Mouse (Mus musculus) olfactory bulb, adult 2 months (tissue): ENCODE data around the gene Fam160a1. TPM values are rescaled to one million over a fixed set of nuclear protein-coding genes. Genes with fewer than 3 reads are reported as not detected.
A peak's percentile ranks its signal among the peaks of the same experiment; 100 is the strongest.

ENCODE experiments used
- H3K27ac ChIP-seq: fragments of 200-500 bp; 2 replicates; pipeline ENCODE4 v1.5.1; 2012; ENCODE audit warnings: low read depth, low read length; ENCODE audit not compliant: insufficient read depth
- H3K4me1 ChIP-seq: fragments of 200-500 bp; 2 replicates; pipeline ENCODE4 v1.6.1; 2012; ENCODE audit warnings: low read length; ENCODE audit not compliant: control insufficient read depth, insufficient read depth
- H3K4me3 ChIP-seq: fragments of 200-500 bp; 2 replicates; pipeline ENCODE4 v1.5.1; 2012; ENCODE audit warnings: mild to moderate bottlenecking, low read depth, low read length, moderate library complexity; ENCODE audit not compliant: insufficient read depth
- CTCF ChIP-seq: fragments of 200-500 bp; IDR thresholded peaks from 2 replicates; pipeline ENCODE4 v1.5.1; 2012; ENCODE audit warnings: low read depth, mild to moderate bottlenecking, low read length, moderate library complexity; ENCODE audit not compliant: insufficient read depth
- POLR2A ChIP-seq: fragments of 200-500 bp; IDR thresholded peaks from 2 replicates; pipeline ENCODE4 v1.6.1; 2012; ENCODE audit warnings: mild to moderate bottlenecking, low read depth, low read length, moderate library complexity; ENCODE audit not compliant: insufficient read depth
- WGBS: fragments of 180-500 bp; shearing (Covaris S2); methylation state at CpG from one replicate; pipeline ENCODE4 v1.1.7; 2018; 5-methylcytosine and 5-hydroxymethylcytosine counted together
- polyA plus RNA-seq: library from polyadenylated mRNA; stranded (reverse); fragments of >200 nt; gene quantifications from 2 replicates; pipeline ENCODE4 v1.2.4, GENCODE M21; 2012; ENCODE audit warnings: low replicate concordance; ENCODE audit not compliant: missing spikeins, insufficient read depth, insufficient read length

Fam160a1 gene
- polyA plus RNA-seq, 1 experiment = not detected

- H3K4me3 ChIP-seq = no peak overlapping the region
- no peaks in the 10 kb centered on the region for H3K4me1 ChIP-seq
- 69% methylated on average over 10 of the region's 10 CpGs for WGBS
- H3K27ac ChIP-seq = no peak overlapping the region
- TF ChIP-seq CTCF (no peak), POLR2A (no peak)
Measured at GRCm38 (mm10) chr3:85832490-85833155, 15.5 kb upstream of the Fam160a1 start.

DNA sequence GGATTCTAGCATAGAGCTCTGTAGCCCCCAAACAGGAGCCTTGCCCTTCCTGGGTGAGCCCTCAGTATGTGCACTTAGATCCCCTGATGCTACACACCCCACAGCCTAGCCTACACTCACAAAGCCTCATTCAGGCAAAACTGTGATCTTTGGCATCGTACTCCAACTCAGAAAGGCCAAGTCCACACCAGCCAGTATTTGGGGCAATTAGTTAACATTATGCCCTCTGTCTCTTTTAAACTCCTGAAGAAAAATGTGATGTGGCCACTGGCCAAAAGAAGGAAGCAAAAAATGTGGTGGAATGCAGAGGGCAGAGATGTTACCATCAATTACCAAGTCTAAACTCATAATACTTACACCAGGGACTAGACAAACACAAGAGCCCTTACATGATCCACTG, 14.7 kb upstream of the Fam160a1 start:
- Histone ChIP-seq H3K4me3 (no peak overlapping the region), H3K27ac (no peak overlapping the region), H3K4me1 (peaks cover 4% of the 10 kb centered on the region; the same call in 1 of the 2 replicates)
- no peak for TF ChIP-seq CTCF
- no peak for TF ChIP-seq POLR2A
- WGBS = 89% methylated on average over 1 of the region's 1 CpGs

DNA sequence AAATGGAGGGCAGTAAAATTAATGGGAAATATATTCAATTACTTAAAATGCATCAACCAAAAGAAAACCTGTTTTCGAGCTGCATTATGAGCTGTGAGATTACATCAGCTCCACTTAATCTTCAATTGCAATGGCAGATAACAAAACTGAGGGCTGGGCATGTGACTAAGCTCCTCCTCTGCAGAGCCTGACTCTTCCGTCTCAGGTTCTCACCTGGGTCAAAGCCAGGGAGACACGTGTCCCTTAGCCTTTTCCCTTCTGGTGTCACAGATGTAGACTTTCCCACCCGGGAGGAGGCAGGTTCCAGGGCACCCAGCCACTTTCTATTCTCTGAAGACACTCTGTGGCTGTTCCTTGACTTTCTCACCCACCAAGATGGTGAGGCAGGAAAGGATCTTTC, 12.0 kb upstream of the Fam160a1 start:
- 75% methylated on average over 4 of the region's 4 CpGs for WGBS
- Histone ChIP-seq H3K4me3 (no peak overlapping the region), H3K27ac (no peak overlapping the region), H3K4me1 (peaks cover 4% of the 10 kb centered on the region; the same call in 1 of the 2 replicates)
- no peak for TF ChIP-seq CTCF
- no peak for TF ChIP-seq POLR2A

GRCm38 (mm10) chr3:85827815-85828214, 10.7 kb upstream of the Fam160a1 start:
- 26% methylated on average over 6 of the region's 6 CpGs for WGBS
- no peak for TF ChIP-seq POLR2A
- no peak for TF ChIP-seq CTCF
- Histone ChIP-seq H3K4me1 (peaks cover 4% of the 10 kb centered on the region; the same call in 1 of the 2 replicates), H3K4me3 (no peak overlapping the region), H3K27ac (no peak overlapping the region)

GRCm38 (mm10) chr3:85827283-85827682, 10.2 kb upstream of the Fam160a1 start:
- peaks cover 4% of the 10 kb centered on the region; the same call in 1 of the 2 replicates for H3K4me1 ChIP-seq
- 61% methylated on average over 4 of the region's 4 CpGs for WGBS
- H3K4me3 ChIP-seq = no peak overlapping the region
- H3K27ac ChIP-seq = no peak overlapping the region
- TF ChIP-seq POLR2A (no peak), CTCF (no peak)

DNA sequence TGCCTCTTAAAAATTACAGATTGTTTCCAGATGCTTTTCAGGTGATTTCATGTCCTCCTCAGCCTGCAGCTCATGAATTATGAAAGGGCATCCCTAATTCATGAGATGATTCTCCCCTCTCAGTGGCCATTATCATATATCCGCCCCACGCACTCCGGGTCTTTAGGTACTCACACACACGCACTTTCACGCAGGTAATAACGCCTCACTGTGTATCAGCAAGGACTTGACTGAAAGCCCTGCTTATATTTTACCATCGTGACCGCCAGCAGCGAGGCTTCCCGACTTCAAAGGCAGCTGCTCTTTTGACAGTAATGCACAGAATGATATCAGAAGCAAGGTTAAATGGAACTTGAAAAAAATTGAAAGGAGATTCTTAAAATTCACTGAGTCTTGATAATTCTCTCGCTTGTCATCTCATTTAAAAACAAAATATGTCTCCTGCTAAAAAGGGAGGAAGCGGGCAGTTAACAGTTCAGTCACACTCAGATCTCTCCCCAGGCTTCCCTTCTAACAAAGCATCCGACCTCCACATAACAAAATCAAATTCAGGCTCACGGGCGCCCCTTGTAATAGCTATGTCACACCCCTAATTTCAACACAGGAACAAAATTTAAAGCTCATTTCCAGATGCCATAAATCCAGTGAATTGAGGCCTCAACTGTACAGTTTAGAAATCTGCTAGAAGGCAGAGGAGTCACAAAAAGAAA, 3.9 kb upstream of the Fam160a1 start:
- TF ChIP-seq POLR2A (no peak), CTCF (no peak)
- Histone ChIP-seq H3K4me3 (no peak overlapping the region), H3K27ac (no peak overlapping the region), H3K4me1 (no peaks in the 10 kb centered on the region)
- 86% methylated on average over 15 of the region's 15 CpGs for WGBS

DNA sequence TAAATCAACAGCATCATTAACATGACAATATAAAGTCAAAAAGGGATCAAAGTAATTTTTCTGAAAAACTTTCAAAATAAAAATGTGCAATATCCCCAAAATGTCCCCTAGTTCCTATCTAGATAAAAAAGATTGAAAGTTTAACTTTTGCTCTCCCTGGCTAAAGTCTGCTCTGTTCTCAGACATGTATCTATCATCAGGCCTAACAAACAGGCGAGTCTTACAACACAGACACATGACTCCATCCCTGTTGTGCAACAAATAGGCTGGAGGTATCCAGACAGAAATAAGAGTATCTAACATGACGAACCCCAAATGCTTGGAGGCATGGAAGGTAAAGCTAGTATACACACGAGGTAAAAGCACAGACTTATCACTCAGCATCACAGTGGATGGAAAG, 2.2 kb upstream of the Fam160a1 start:
- H3K4me3 ChIP-seq = no peak overlapping the region
- no peaks in the 10 kb centered on the region for H3K4me1 ChIP-seq
- H3K27ac ChIP-seq = no peak overlapping the region
- TF ChIP-seq CTCF (no peak), POLR2A (no peak)
- WGBS = 95% methylated on average over 3 of the region's 3 CpGs

- peak overlapping the region; percentile 16; the same call in 1 of the 2 replicates for H3K27ac ChIP-seq
- no peak for TF ChIP-seq CTCF
- no peak for TF ChIP-seq POLR2A
- WGBS = 28% methylated on average over 7 of the region's 7 CpGs
- no peaks in the 10 kb centered on the region for H3K4me1 ChIP-seq
- no peak overlapping the region for H3K4me3 ChIP-seq
Measured at GRCm38 (mm10) chr3:85814241-85814640, 2.9 kb downstream of the Fam160a1 start.

GRCm38 (mm10) chr3:85813101-85814014, 3.7 kb downstream of the Fam160a1 start:
- no peak overlapping the region for H3K27ac ChIP-seq
- 77% methylated on average over 4 of the region's 4 CpGs for WGBS
- H3K4me3 ChIP-seq = no peak overlapping the region
- no peaks in the 10 kb centered on the region for H3K4me1 ChIP-seq
- TF ChIP-seq CTCF (no peak), POLR2A (no peak)
